Mouse (Mus musculus) CH12.LX (cell line): ENCODE measurements at regions not wholly inside any gene's neighbourhood (a gene's known extent, or its start where the extent isn't known, plus 50 kb on each side); places are given as distances from the start of the nearest gene placed in this dataset.

Source experiments
- DNase-seq: peaks from one replicate; pipeline ENCODE4 v3.0.0-alpha.2; 2013; ENCODE audit errors: extremely low read depth
- H3K27ac ChIP-seq: 2 replicates; pipeline ENCODE4 v1.5.1; 2012; ENCODE audit warnings: low read depth, mild to moderate bottlenecking, control low read depth, moderate library complexity; ENCODE audit not compliant: insufficient read depth
- H3K27me3 ChIP-seq: replicated peaks from 2 replicates; pipeline ENCODE3; 2012; ENCODE audit warnings: inconsistent platforms
- H3K36me3 ChIP-seq, 2 experiments: replicated peaks in 1 of 2; 2 replicates each; pipeline versions ENCODE3 to v1.6.1; 2012; ENCODE audit warnings: inconsistent platforms in 1 of 2, low read length in 1 of 2, mild to moderate bottlenecking in 1 of 2, mixed read lengths in 1 of 2, moderate library complexity in 1 of 2; ENCODE audit not compliant: control insufficient read depth in 1 of 2, insufficient read depth in 1 of 2
- H3K4me1 ChIP-seq, 2 experiments: 2 replicates each; pipeline ENCODE4 v1.6.1; 2012; ENCODE audit warnings: inconsistent platforms in 1 of 2, moderate library complexity in 1 of 2; ENCODE audit not compliant: insufficient read depth in 2 of 2, control insufficient read depth in 1 of 2
- H3K4me2 ChIP-seq: 2 replicates; pipeline ENCODE4 v1.6.1; 2012; ENCODE audit warnings: low read depth, mild to moderate bottlenecking, control low read depth; ENCODE audit not compliant: poor library complexity, insufficient read depth, severe bottlenecking
- H3K4me3 ChIP-seq, 3 experiments: fragments of 150-350 bp in 1 of 3; sonication (generic) in 1 of 3; replicated peaks in 1 of 3; 2 replicates each; pipeline versions ENCODE3 to v1.5.1; 2011 to 2012; ENCODE audit warnings: low read depth in 2 of 3, low read length in 2 of 3, mild to moderate bottlenecking in 2 of 3, moderate library complexity in 2 of 3, control low read depth in 1 of 3, improper control_type of control experiment in 1 of 3, inconsistent platforms in 1 of 3, mixed read lengths in 1 of 3; ENCODE audit not compliant: poor library complexity in 1 of 3
- H3K79me2 ChIP-seq: replicated peaks from 2 replicates; pipeline ENCODE4 v1.6.1; 2012; ENCODE audit warnings: mild to moderate bottlenecking, moderate library complexity; ENCODE audit not compliant: control insufficient read depth, poor library complexity, insufficient read depth, severe bottlenecking; ENCODE audit errors: extremely low read depth
- H3K9ac ChIP-seq: 2 replicates; pipeline ENCODE4 v1.6.1; 2012; ENCODE audit warnings: low read depth, mild to moderate bottlenecking, control low read depth, moderate library complexity; ENCODE audit not compliant: insufficient read depth
- H3K9me3 ChIP-seq: replicated peaks from 2 replicates; pipeline ENCODE3; 2012; ENCODE audit warnings: low read length, inconsistent platforms, mixed read lengths
- BHLHE40 ChIP-seq: IDR thresholded peaks from 2 replicates; pipeline ENCODE4 v1.6.1; 2011; ENCODE audit warnings: mild to moderate bottlenecking, low read depth, low read length, improper control_type of control experiment
- CTCF ChIP-seq, 2 experiments: IDR thresholded peaks in 1 of 2; conservative IDR thresholded peaks in 1 of 2; 2 replicates each; pipeline ENCODE4 v1.5.1; 2011 to 2012; ENCODE audit warnings: low read depth in 2 of 2, low read length in 2 of 2, improper control_type of control experiment in 1 of 2, inconsistent platforms in 1 of 2, mild to moderate bottlenecking in 1 of 2, moderate library complexity in 1 of 2
- E2F4 ChIP-seq: IDR thresholded peaks from 2 replicates; pipeline ENCODE4 v1.6.1; 2011; ENCODE audit warnings: low read depth, low read length, improper control_type of control experiment; ENCODE audit not compliant: insufficient replicate concordance
- ELF1 ChIP-seq: IDR thresholded peaks from 2 replicates; pipeline ENCODE4 v1.6.1; 2014; ENCODE audit warnings: low read depth, mild to moderate bottlenecking, inconsistent platforms, low read length, improper control_type of control experiment
- EP300 ChIP-seq: IDR thresholded peaks from 2 replicates; pipeline ENCODE4 v1.6.1; 2011; ENCODE audit warnings: low read length, improper control_type of control experiment
- ETS1 ChIP-seq: conservative IDR thresholded peaks from 2 replicates; pipeline ENCODE4 v1.6.1; 2012; ENCODE audit warnings: low read depth, mild to moderate bottlenecking, inconsistent platforms, low read length, improper control_type of control experiment, moderate library complexity
- GABPA ChIP-seq: IDR thresholded peaks from 2 replicates; pipeline ENCODE4 v1.6.1; 2012; ENCODE audit warnings: low read depth, low read length, improper control_type of control experiment, inconsistent platforms; ENCODE audit not compliant: insufficient replicate concordance
- HCFC1 ChIP-seq: IDR thresholded peaks from 2 replicates; pipeline ENCODE4 v1.6.1; 2012; ENCODE audit warnings: low read depth, mild to moderate bottlenecking, inconsistent platforms, low read length, improper control_type of control experiment
- IRF4 ChIP-seq: IDR thresholded peaks from 2 replicates; pipeline ENCODE4 v1.6.1; 2014; ENCODE audit warnings: low read depth, mild to moderate bottlenecking, inconsistent platforms, low read length, improper control_type of control experiment
- JUN ChIP-seq: IDR thresholded peaks from 2 replicates; pipeline ENCODE4 v1.6.1; 2011; ENCODE audit warnings: low read depth, mild to moderate bottlenecking, low read length, improper control_type of control experiment, moderate library complexity; ENCODE audit not compliant: insufficient read depth
- JUND ChIP-seq: conservative IDR thresholded peaks from 2 replicates; pipeline ENCODE4 v1.6.1; 2011; ENCODE audit warnings: low read depth, low read length, improper control_type of control experiment
- KAT2A ChIP-seq: IDR thresholded peaks from 2 replicates; pipeline ENCODE4 v1.6.1; 2012; ENCODE audit warnings: low read length, improper control_type of control experiment, inconsistent platforms; ENCODE audit not compliant: insufficient replicate concordance
- MAFK ChIP-seq: IDR thresholded peaks from 2 replicates; pipeline ENCODE4 v1.6.1; 2011; ENCODE audit warnings: low read length, improper control_type of control experiment; ENCODE audit not compliant: insufficient replicate concordance
- MAX ChIP-seq: IDR thresholded peaks from 2 replicates; pipeline ENCODE4 v1.6.1; 2011; ENCODE audit warnings: low read length, improper control_type of control experiment
- MAZ ChIP-seq: IDR thresholded peaks from 2 replicates; pipeline ENCODE4 v1.6.1; 2012; ENCODE audit warnings: low read depth, mild to moderate bottlenecking, inconsistent platforms, low read length, improper control_type of control experiment, moderate library complexity
- MEF2A ChIP-seq: IDR thresholded peaks from 2 replicates; pipeline ENCODE4 v1.6.1; 2014; ENCODE audit warnings: low read depth, mild to moderate bottlenecking, inconsistent platforms, low read length, improper control_type of control experiment, borderline replicate concordance
- MYC ChIP-seq: IDR thresholded peaks from 2 replicates; pipeline ENCODE4 v1.6.1; 2011; ENCODE audit warnings: low read depth, mild to moderate bottlenecking, improper control_type of control experiment, low read length
- NRF1 ChIP-seq: IDR thresholded peaks from 2 replicates; pipeline ENCODE4 v1.6.1; 2014; ENCODE audit warnings: low read depth, mild to moderate bottlenecking, inconsistent platforms, low read length, improper control_type of control experiment, moderate library complexity
- PAX5 ChIP-seq: IDR thresholded peaks from 2 replicates; pipeline ENCODE4 v1.6.1; 2012; ENCODE audit warnings: low read length, inconsistent platforms, mixed read lengths
- POLR2A ChIP-seq: IDR thresholded peaks from 2 replicates; pipeline ENCODE4 v1.6.1; 2011; ENCODE audit warnings: low read depth, mild to moderate bottlenecking, improper control_type of control experiment, low read length
- RCOR1 ChIP-seq: conservative IDR thresholded peaks from 2 replicates; pipeline ENCODE4 v1.6.1; 2012; ENCODE audit warnings: low read depth, mild to moderate bottlenecking, inconsistent platforms, low read length, improper control_type of control experiment
- SMC3 ChIP-seq: IDR thresholded peaks from 2 replicates; pipeline ENCODE4 v1.6.1; 2011; ENCODE audit warnings: low read depth, low read length, improper control_type of control experiment
- TCF12 ChIP-seq: IDR thresholded peaks from 2 replicates; pipeline ENCODE4 v1.6.1; 2014; ENCODE audit warnings: low read depth, mild to moderate bottlenecking, inconsistent platforms, low read length, improper control_type of control experiment
- UBTF ChIP-seq: IDR thresholded peaks from 2 replicates; pipeline ENCODE4 v1.6.1; 2012; ENCODE audit warnings: low read depth, mild to moderate bottlenecking, inconsistent platforms, low read length, improper control_type of control experiment, moderate library complexity
- USF2 ChIP-seq: conservative IDR thresholded peaks from 2 replicates; pipeline ENCODE4 v1.6.1; 2011; ENCODE audit warnings: low read depth, low read length, improper control_type of control experiment
- ZKSCAN1 ChIP-seq: IDR thresholded peaks from 2 replicates; pipeline ENCODE4 v1.6.1; 2012; ENCODE audit warnings: low read depth, inconsistent platforms, low read length, improper control_type of control experiment, borderline replicate concordance
- ZNF384 ChIP-seq: IDR thresholded peaks from 2 replicates; pipeline ENCODE4 v1.6.1; 2012; ENCODE audit warnings: low read depth, low read length, improper control_type of control experiment, inconsistent platforms
- dilution Hi-C: fragments of 300-500 bp; cut with MboI; formaldehyde crosslinking; loops from 2 replicates; pipeline ENCODE4 v1.14.3; 2020; ENCODE audit warnings: low sequenced_read_pairs; ENCODE audit not compliant: extremely low pct_unique_long_range_greater_than_20kb, extremely low pct_ligation_motif_present
- in situ Hi-C: fragments of 300-500 bp; cut with MboI; formaldehyde crosslinking; loops from 3 replicates; pipeline ENCODE4 v1.14.3; 2019; ENCODE audit warnings: low sequenced_read_pairs, low pct_ligation_motif_present, low pct_unique_long_range_greater_than_20kb, mixed read lengths

GRCm38 (mm10) chr10:97387196-97387876 lies 92.1 kb upstream of the Dcn start:
- no peak overlapping the region for H3K4me3 ChIP-seq
- dilution Hi-C loops (no loop called here), in situ Hi-C loops (no loop called here)
- H3K36me3 ChIP-seq, result no peaks in the 10 kb centered on the region
- no peak overlapping the region for H3K4me2 ChIP-seq
- no peak overlapping the region for H3K27ac ChIP-seq
- H3K4me1 ChIP-seq, result peaks cover 2 to 9% of the 10 kb centered on the region in 2 experiments; a peak in 1 of 4 replicates
- no peaks in the 10 kb centered on the region for H3K79me2 ChIP-seq
- no peak for DNase-seq
- TF ChIP-seq USF2 (no peak), ZNF384 (no peak), UBTF (no peak), CTCF (conservative IDR thresholded peaks at IDR 0.05 in 1 of 2, IDR thresholded peaks at IDR 0.05 in 1 of 2; ENCODE audit: low read depth in 2 of 2, low read length in 2 of 2) (no peak), PAX5 (no peak), IRF4 (no peak), E2F4 (no peak), HCFC1 (no peak), MEF2A (no peak), ETS1 (no peak), RCOR1 (no peak), ZKSCAN1 (no peak), MAX (no peak), MAFK (no peak), EP300 (no peak), JUN (no peak), ELF1 (no peak), GABPA (no peak)
- no peaks in the 10 kb centered on the region for H3K9me3 ChIP-seq
- no peaks in the 10 kb centered on the region for H3K27me3 ChIP-seq
- H3K9ac ChIP-seq, result no peak overlapping the region

- Histone ChIP-seq H3K4me3 (no peak overlapping the region), H3K4me2 (peak overlapping the region; percentile 29; the same call in 1 of the 2 replicates), H3K9ac (no peak overlapping the region), H3K9me3 (no peaks in the 10 kb centered on the region), H3K36me3 (no peaks in the 10 kb centered on the region), H3K27ac (no peak overlapping the region), H3K27me3 (no peaks in the 10 kb centered on the region), H3K79me2 (no peaks in the 10 kb centered on the region), H3K4me1 (peaks cover 2 to 9% of the 10 kb centered on the region in 2 experiments; a peak in 1 of 4 replicates)
- TF ChIP-seq TCF12 (no peak), MAFK (no peak), NRF1 (no peak), KAT2A (no peak), MAZ (no peak), JUND (no peak), ZNF384 (no peak), JUN (no peak), ETS1 (no peak), CTCF (conservative IDR thresholded peaks at IDR 0.05 in 1 of 2, IDR thresholded peaks at IDR 0.05 in 1 of 2; ENCODE audit: low read depth in 2 of 2, low read length in 2 of 2) (no peak), SMC3 (no peak), MYC (no peak), BHLHE40 (no peak), POLR2A (no peak), PAX5 (no peak)
- DNase-seq, result no peak
- dilution Hi-C loops (no loop called here), in situ Hi-C loops (no loop called here)
Observed at GRCm38 (mm10) chr10:97389647-97390590, 89.5 kb upstream of the Dcn start.
